Mouse (Mus musculus) CD4-positive naive resting alpha-beta T cell, adult 76 days (primary cell): ENCODE data around the gene Rps21. TPM values are rescaled to one million over a fixed set of nuclear protein-coding genes. Genes with fewer than 3 reads are reported as not detected.

ENCODE experiments used
- total RNA-seq: library from RNA; stranded (reverse); gene quantifications from one replicate; pipeline ENCODE4 v1.2.4, GENCODE M21; 2023

The Rps21 gene
- total RNA-seq: 2,699 TPM

DNA sequence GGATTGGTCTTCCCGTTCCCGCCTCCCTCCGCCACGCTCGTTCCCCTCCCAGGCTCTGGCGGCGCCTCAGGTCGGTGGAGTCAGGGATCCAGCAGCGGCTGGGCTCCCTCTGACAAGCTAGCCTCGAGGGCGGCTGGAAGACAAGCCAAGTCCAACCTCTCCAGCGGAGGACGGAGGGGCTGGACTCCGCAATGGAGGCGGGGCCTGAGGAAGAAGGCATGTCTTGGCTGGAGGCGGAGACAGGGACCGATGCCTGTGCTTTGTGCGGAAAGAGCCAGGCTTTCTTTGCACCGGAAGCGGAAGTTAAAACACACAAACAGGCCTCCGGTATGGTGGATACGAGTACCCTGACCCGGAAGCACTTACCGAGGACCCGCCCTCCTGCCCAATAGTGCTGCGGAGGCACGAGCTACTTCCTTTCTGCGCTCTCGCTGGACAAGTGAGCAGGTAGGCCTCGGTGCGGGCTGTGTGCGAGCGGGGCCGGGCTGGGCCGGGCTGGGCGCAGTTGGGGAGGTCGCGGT is at the start of gene Rps21:
Gene Rps21 (plus strand): TSS at position 377 of the 521 bp plus-strand sequence.

DNA sequence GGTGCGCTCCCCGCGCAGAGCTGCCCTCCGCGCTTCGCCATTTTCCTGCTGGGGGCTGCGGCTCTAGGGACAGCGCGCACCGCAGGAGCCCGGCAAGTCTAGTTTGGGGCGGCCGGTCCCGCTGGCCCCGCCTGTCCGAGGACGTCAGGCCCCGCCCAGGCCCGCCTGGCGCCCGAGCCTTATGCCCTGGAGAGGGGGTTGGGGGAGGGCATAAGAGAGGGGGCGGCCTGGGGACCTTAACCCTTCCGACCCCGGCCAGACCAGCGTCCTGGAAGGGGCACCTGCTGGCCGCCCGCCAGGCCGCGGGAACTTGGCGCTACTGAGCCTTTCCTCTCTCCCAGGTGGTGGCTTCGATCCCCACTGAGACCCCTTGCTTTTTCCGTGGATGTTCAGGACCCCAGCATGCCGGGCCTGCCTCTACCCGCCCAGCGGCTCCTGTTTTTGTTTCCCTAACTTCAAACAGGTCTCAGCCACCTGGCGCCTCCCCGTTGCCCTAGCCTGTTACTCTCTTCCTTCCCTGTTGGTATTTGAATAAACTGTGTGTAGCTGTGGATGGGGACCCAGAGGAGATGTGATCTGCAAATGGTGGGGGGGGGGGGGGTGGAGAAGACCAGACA is 31.3 kb upstream of the Rps21 start, which contains the start of gene Lama5:
Gene Lama5 (minus strand): TSS at position 98 of the 617 bp plus-strand sequence.

DNA sequence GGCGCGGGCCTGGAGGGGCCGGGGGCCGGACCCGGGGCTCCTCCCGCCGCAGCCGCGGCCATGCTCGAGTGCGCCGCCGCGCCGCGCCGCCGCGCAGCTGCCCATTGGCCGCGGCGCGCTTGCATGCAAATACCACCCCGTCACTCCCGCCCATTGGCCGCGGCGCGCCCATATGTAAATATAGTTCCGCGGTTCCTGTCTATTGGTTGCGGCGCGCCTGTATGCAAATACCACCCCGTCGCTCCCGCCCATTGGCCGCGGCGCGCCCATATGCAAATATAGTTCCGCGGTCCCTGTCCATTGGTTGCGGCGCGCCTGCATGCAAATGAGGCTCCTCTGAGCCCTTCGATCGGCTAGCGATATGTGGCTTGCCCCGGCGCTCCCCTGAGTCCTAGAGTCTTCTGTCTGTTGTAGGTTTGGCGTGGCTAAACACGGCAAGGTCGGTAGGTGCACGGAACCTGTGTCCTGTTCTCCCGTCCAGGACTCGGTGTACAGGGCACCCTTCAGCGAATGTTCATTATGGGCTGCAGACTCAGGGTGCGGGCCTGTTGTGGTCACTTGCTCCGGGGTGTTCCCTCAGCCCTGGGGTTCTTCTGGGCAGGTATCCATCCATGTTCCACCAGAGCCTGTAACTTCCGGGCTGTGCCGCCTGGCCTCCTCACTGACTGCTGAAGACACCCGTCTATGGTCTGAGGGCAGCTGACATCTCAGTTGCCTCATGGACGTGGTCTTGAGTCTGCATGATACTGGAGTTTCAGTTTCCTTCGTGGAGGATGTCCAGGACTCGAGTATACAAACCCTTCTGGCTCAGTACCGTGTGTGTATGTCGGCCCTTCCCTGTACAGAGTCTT is 16.4 kb downstream of the Rps21 start, which contains the start of gene Cables2:
Gene Cables2 (minus strand): TSS at position 103 of the 851 bp plus-strand sequence.

DNA sequence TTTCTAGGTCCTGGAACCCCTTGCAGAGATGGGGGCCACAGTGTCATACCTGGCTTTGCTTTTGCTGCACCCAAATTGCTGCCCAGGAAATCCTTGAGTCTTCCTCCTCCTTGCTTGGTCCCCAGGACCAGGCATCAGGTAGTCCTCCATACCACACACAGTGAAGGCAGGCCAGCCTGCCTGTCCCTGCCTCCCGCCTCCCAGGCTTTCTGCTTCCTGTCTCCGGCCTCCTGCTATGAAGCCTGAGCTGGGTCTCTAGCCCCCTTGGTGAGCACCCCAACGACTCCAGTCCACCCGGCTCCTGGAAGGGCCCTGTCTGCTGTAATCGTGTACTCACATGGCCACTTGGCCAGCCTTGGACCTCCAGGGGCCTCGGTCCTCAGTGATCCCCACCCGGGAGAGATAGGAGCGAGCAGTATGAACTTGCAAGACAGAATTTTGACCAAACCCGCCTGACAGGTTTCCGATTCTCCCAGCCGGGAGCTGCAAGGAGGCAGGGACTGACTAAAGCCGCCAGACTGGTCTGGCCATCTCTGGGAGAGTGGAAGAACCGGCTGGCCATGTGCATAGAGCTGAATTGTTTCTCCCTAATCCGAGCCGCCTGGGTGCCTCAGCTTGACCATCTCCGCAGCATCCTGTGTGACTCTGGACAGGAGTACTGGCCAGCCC is 32.4 kb downstream of the Rps21 start, which contains the start of gene Rbbp8nl:
Gene Rbbp8nl (minus strand): TSS at position 440 of the 669 bp plus-strand sequence.

Other genes starting within 250 kb of the Rps21 start
- 39.2 TPM for gene Lsm14b, start 232.4 kb upstream of the Rps21 start, total RNA-seq
- 120 TPM for gene Psma7, start 214.9 kb upstream of the Rps21 start, total RNA-seq
- 5.3 TPM for gene Ss18l1, start 214.9 kb upstream of the Rps21 start, total RNA-seq
- 17.5 TPM for gene Mtg2, start 186.8 kb upstream of the Rps21 start, total RNA-seq
- gene Hrh3, start 152.9 kb upstream of the Rps21 start, total RNA-seq: not detected
- gene Osbpl2, start 138.1 kb upstream of the Rps21 start, total RNA-seq: 31.1 TPM
- gene Adrm1, start 85.9 kb upstream of the Rps21 start, total RNA-seq: 129 TPM
- 0.29 TPM for gene Lama5, start 31.5 kb upstream of the Rps21 start, total RNA-seq
- 41.6 TPM for gene Cables2, start 16.1 kb downstream of the Rps21 start, total RNA-seq
- gene Rbbp8nl, start 32.5 kb downstream of the Rps21 start, total RNA-seq: not detected
- gene Gata5, start 77.3 kb downstream of the Rps21 start, total RNA-seq: not detected
- gene Slco4a1, start 198.9 kb downstream of the Rps21 start, total RNA-seq: 8.4 TPM
- not detected for gene Ntsr1, start 242.6 kb downstream of the Rps21 start, total RNA-seq